Mouse (Mus musculus) adipocyte (in vitro differentiated cells): ENCODE data around the gene Enox1.
"Not testable (repeated sequence)": the region's sequence is repeated elsewhere in the genome, so short reads cannot be mapped to it uniquely, and the experiment has no call there.

Experiments
- DNase-seq: peaks from one replicate; pipeline ENCODE4 v3.0.0-alpha.2; 2016; ENCODE audit warnings: low spot score

Gene Enox1

GRCm38 (mm10) chr14:77156222-77156910 is at the start of gene Enox1:
TSS of gene Enox1 (plus strand) at chr14:77156763.
- DNase-seq, result peak; percentile 8

- DNase-seq, result not testable (repeated sequence)
Measured at GRCm38 (mm10) chr14:77110622-77111021, 45.9 kb upstream of the Enox1 start.

GRCm38 (mm10) chr14:77130612-77131011 is 26.0 kb upstream of the Enox1 start:
- DNase-seq, result no peak

- no peak for DNase-seq
Measured at GRCm38 (mm10) chr14:77136936-77137335, 19.6 kb upstream of the Enox1 start.

GRCm38 (mm10) chr14:77141324-77142282 is 15.0 kb upstream of the Enox1 start:
- peak; percentile 85 for DNase-seq

- peak; percentile 7 for DNase-seq
Measured at GRCm38 (mm10) chr14:77145103-77145502, 11.5 kb upstream of the Enox1 start.

GRCm38 (mm10) chr14:77147635-77148034 is 8.9 kb upstream of the Enox1 start:
- no peak for DNase-seq

GRCm38 (mm10) chr14:77150556-77150955 is 6.0 kb upstream of the Enox1 start:
- no peak for DNase-seq

- DNase-seq, result peak; percentile 63
Measured at GRCm38 (mm10) chr14:77151431-77151830, 5.1 kb upstream of the Enox1 start.

GRCm38 (mm10) chr14:77156911-77157504 is 445 bp downstream of the Enox1 start:
- no peak for DNase-seq

- DNase-seq, result no peak
Measured at GRCm38 (mm10) chr14:77157505-77157911, 945 bp downstream of the Enox1 start.

- DNase-seq, result no peak
Measured at GRCm38 (mm10) chr14:77159397-77159796, 2.8 kb downstream of the Enox1 start.

GRCm38 (mm10) chr14:77162496-77162895 is 5.9 kb downstream of the Enox1 start:
- peak; percentile 36 for DNase-seq

- DNase-seq, result no peak
Measured at GRCm38 (mm10) chr14:77164396-77164795, 7.8 kb downstream of the Enox1 start.

GRCm38 (mm10) chr14:77168161-77168560 is 11.6 kb downstream of the Enox1 start:
- no peak for DNase-seq

GRCm38 (mm10) chr14:77174491-77174890 is 17.9 kb downstream of the Enox1 start:
- DNase-seq, result no peak

GRCm38 (mm10) chr14:77174931-77175330 is 18.4 kb downstream of the Enox1 start:
- no peak for DNase-seq

- DNase-seq, result no peak
Measured at GRCm38 (mm10) chr14:77180241-77180640, 23.7 kb downstream of the Enox1 start.

GRCm38 (mm10) chr14:77180753-77181374 is 24.3 kb downstream of the Enox1 start:
- peak; percentile 32 for DNase-seq

GRCm38 (mm10) chr14:77183491-77183890 is 26.9 kb downstream of the Enox1 start:
- DNase-seq, result no peak

- no peak for DNase-seq
Measured at GRCm38 (mm10) chr14:77190158-77190557, 33.6 kb downstream of the Enox1 start.
